Mouse (Mus musculus) heart, embryonic 14.5 days (tissue): ENCODE measurements around the gene Fign. TPM values are rescaled to one million over a fixed set of nuclear protein-coding genes. Genes with fewer than 3 reads are reported as not detected.

Experiments used
- ATAC-seq: fragments of 200-750 bp; cut with Nextera tagmentation; 2 replicates; pipeline ENCODE4 v1.8.0; 2017; ENCODE audit warnings: low read depth, moderate TSS enrichment; ENCODE audit not compliant: insufficient number of reproducible peaks, insufficient read depth, low FRiP score
- H3K27ac ChIP-seq, 2 experiments: fragments of 200-500 bp in 1 of 2; fragments of 300-500 bp in 1 of 2; sonication (generic) in 1 of 2; replicated peaks in 1 of 2; 2 replicates each; pipeline ENCODE4 v1.5.1; 2012 to 2014; ENCODE audit warnings: low read depth in 2 of 2, low read length in 2 of 2, control low read depth in 1 of 2, mild to moderate bottlenecking in 1 of 2, mixed read lengths in 1 of 2; ENCODE audit not compliant: control insufficient read depth in 1 of 2, insufficient read depth in 1 of 2
- H3K27me3 ChIP-seq: fragments of 300-500 bp; sonication (generic); 2 replicates; pipeline ENCODE4 v1.6.1; 2014; ENCODE audit warnings: mild to moderate bottlenecking, low read length, control low read depth; ENCODE audit not compliant: control insufficient read depth, insufficient read depth
- H3K36me3 ChIP-seq: fragments of 300-500 bp; sonication (generic); 2 replicates; pipeline ENCODE4 v1.6.1; 2014; ENCODE audit warnings: mild to moderate bottlenecking, control low read depth, low read length, mixed read lengths; ENCODE audit not compliant: control insufficient read depth, insufficient read depth
- H3K4me1 ChIP-seq, 2 experiments: fragments of 200-500 bp in 1 of 2; fragments of 300-500 bp in 1 of 2; sonication (generic) in 1 of 2; 2 replicates each; pipeline ENCODE4 v1.6.1; 2012 to 2014; ENCODE audit warnings: low read length in 2 of 2, control low read depth in 1 of 2, mixed read lengths in 1 of 2; ENCODE audit not compliant: control insufficient read depth in 2 of 2, insufficient read depth in 2 of 2
- H3K4me2 ChIP-seq: fragments of 300-500 bp; sonication (generic); 2 replicates; pipeline ENCODE4 v1.6.1; 2014; ENCODE audit warnings: mild to moderate bottlenecking, low read length
- H3K4me3 ChIP-seq, 2 experiments: fragments of 200-500 bp in 1 of 2; fragments of 300-500 bp in 1 of 2; sonication (generic) in 1 of 2; 2 replicates each; pipeline ENCODE4 v1.5.1; 2012 to 2014; ENCODE audit warnings: low read length in 2 of 2, mild to moderate bottlenecking in 2 of 2, control low read depth in 1 of 2, low read depth in 1 of 2, moderate library complexity in 1 of 2; ENCODE audit not compliant: control insufficient read depth in 1 of 2, insufficient read depth in 1 of 2
- H3K9ac ChIP-seq: fragments of 300-500 bp; sonication (generic); 2 replicates; pipeline ENCODE4 v1.6.1; 2014; ENCODE audit warnings: mild to moderate bottlenecking, low read length
- H3K9me3 ChIP-seq: fragments of 300-500 bp; sonication (generic); 2 replicates; pipeline ENCODE4 v1.6.1; 2016; ENCODE audit warnings: low read length, control low read depth; ENCODE audit not compliant: control insufficient read depth
- WGBS: fragments of 180-500 bp; shearing (Covaris S2); extraction: QIAGEN DNeasy Blood & Tissue Kit; methylation state at CpG from one replicate; pipeline ENCODE4 v1.1.7; 2014; 5-methylcytosine and 5-hydroxymethylcytosine counted together
- polyA plus RNA-seq: library from polyadenylated mRNA; unstranded; fragments of >200 nt; fragmentation: Nextera tagmentation; extraction: Ambion mirVana; gene quantifications from 2 replicates; pipeline ENCODE4 v1.2.1, GENCODE M21; 2014

Fign gene
- polyA plus RNA-seq, 1 experiment from 2014 or later: 8.6 TPM

GRCm38 (mm10) chr2:63985426-63985825 is 112.4 kb downstream of the Fign start:
- Histone ChIP-seq H3K4me3 (no peak overlapping the region), H3K36me3 (peaks cover 2% of the 10 kb centered on the region), H3K27me3 (no peaks in the 10 kb centered on the region), H3K9me3 (no peaks in the 10 kb centered on the region), H3K4me2 (no peak overlapping the region), H3K27ac (no peak overlapping the region), H3K4me1 (peaks cover 0 to 18% of the 10 kb centered on the region in 2 experiments; a peak in 2 of 4 replicates), H3K9ac (no peak overlapping the region)
- WGBS: 90% methylated on average over 2 of the region's 2 CpGs
- no peak for ATAC-seq

GRCm38 (mm10) chr2:63982351-63982751 is 115.5 kb downstream of the Fign start:
- H3K4me3 ChIP-seq: no peak overlapping the region
- WGBS: 11% methylated on average over 4 of the region's 4 CpGs
- peak overlapping the region; percentile 83 to 92 for H3K27ac ChIP-seq
- no peaks in the 10 kb centered on the region for H3K9me3 ChIP-seq
- H3K36me3 ChIP-seq: peaks cover 27% of the 10 kb centered on the region
- peak; percentile 85 for ATAC-seq
- no peaks in the 10 kb centered on the region for H3K27me3 ChIP-seq
- H3K9ac ChIP-seq: peak overlapping the region; percentile 28; the same call in 1 of the 2 replicates
- H3K4me1 ChIP-seq: peaks cover 0 to 18% of the 10 kb centered on the region in 2 experiments; a peak in 2 of 4 replicates
- peak overlapping the region; percentile 49 for H3K4me2 ChIP-seq

- peak overlapping the region; percentile 1; the same call in 1 of the 2 replicates for H3K9ac ChIP-seq
- 36% methylated on average over 7 of the region's 7 CpGs for WGBS
These were observed 116.4 kb downstream of the Fign start for GRCm38 (mm10) chr2:63981449-63981848.

GRCm38 (mm10) chr2:63969633-63970032 is 128.2 kb downstream of the Fign start:
- 76% methylated on average over 4 of the region's 4 CpGs for WGBS
- H3K4me2 ChIP-seq: no peak overlapping the region

More at GRCm38 (mm10) chr2:63981449-63981848, 116.4 kb downstream of the Fign start:
- Histone ChIP-seq H3K4me2 (peak overlapping the region; percentile 49), H3K36me3 (peaks cover 27% of the 10 kb centered on the region), H3K27me3 (no peaks in the 10 kb centered on the region), H3K9me3 (no peaks in the 10 kb centered on the region), H3K4me1 (peaks cover 0 to 15% of the 10 kb centered on the region in 2 experiments; a peak in 2 of 4 replicates), H3K4me3 (no peak overlapping the region), H3K27ac (peak overlapping the region; percentile 64 to 83)
- no peak for ATAC-seq

GRCm38 (mm10) chr2:63931041-63931440 is 166.8 kb downstream of the Fign start:
- Histone ChIP-seq H3K27me3 (no peaks in the 10 kb centered on the region), H3K9me3 (no peaks in the 10 kb centered on the region), H3K4me3 (no peak overlapping the region), H3K4me2 (no peak overlapping the region), H3K4me1 (no peaks in the 10 kb centered on the region), H3K27ac (no peak overlapping the region), H3K9ac (no peak overlapping the region), H3K36me3 (no peaks in the 10 kb centered on the region)
- no peak for ATAC-seq
- WGBS: 96% methylated on average over 2 of the region's 2 CpGs

More at GRCm38 (mm10) chr2:63969633-63970032, 128.2 kb downstream of the Fign start:
- Histone ChIP-seq H3K9me3 (no peaks in the 10 kb centered on the region), H3K4me3 (no peak overlapping the region), H3K9ac (no peak overlapping the region), H3K27ac (no peak overlapping the region), H3K36me3 (no peaks in the 10 kb centered on the region), H3K4me1 (peaks cover 2 to 5% of the 10 kb centered on the region in 2 experiments; a peak in 2 of 4 replicates), H3K27me3 (no peaks in the 10 kb centered on the region)
- no peak for ATAC-seq

GRCm38 (mm10) chr2:63926481-63927097 is 171.2 kb downstream of the Fign start:
- no peak for ATAC-seq
- Histone ChIP-seq H3K36me3 (no peaks in the 10 kb centered on the region), H3K4me2 (no peak overlapping the region)

GRCm38 (mm10) chr2:63925721-63926235 is 172.1 kb downstream of the Fign start:
- no peak for ATAC-seq
- Histone ChIP-seq H3K36me3 (no peaks in the 10 kb centered on the region), H3K9ac (no peak overlapping the region), H3K4me1 (no peaks in the 10 kb centered on the region), H3K9me3 (no peaks in the 10 kb centered on the region), H3K27ac (no peak overlapping the region), H3K27me3 (no peaks in the 10 kb centered on the region), H3K4me3 (no peak overlapping the region), H3K4me2 (no peak overlapping the region)
- 61% methylated on average over 4 of the region's 4 CpGs for WGBS

More at GRCm38 (mm10) chr2:63926481-63927097, 171.2 kb downstream of the Fign start:
- Histone ChIP-seq H3K9ac (no peak overlapping the region), H3K4me1 (no peaks in the 10 kb centered on the region), H3K27ac (no peak overlapping the region), H3K4me3 (no peak overlapping the region), H3K9me3 (no peaks in the 10 kb centered on the region), H3K27me3 (no peaks in the 10 kb centered on the region)
- 45% methylated on average over 4 of the region's 4 CpGs for WGBS
